Mouse (Mus musculus) thymus, adult 2 months (tissue): ENCODE results near the gene Phactr1. TPM values are rescaled to one million over a fixed set of nuclear protein-coding genes. Genes with fewer than 3 reads are reported as not detected.

Experiments used
- DNase-seq: peaks from one replicate; pipeline ENCODE4 v3.0.0; 2021
- H3K27ac ChIP-seq: fragments of 200-500 bp; 2 replicates; pipeline ENCODE4 v1.5.1; 2012; ENCODE audit warnings: low read length, control low read depth; ENCODE audit not compliant: control insufficient read depth, insufficient read depth
- H3K27me3 ChIP-seq: fragments of 200-500 bp; 2 replicates; pipeline ENCODE4 v1.6.1; 2012; ENCODE audit warnings: mild to moderate bottlenecking, low read length, moderate library complexity, mixed read lengths; ENCODE audit not compliant: control insufficient read depth, insufficient read depth
- H3K36me3 ChIP-seq: fragments of 200-500 bp; 2 replicates; pipeline ENCODE4 v1.6.1; 2012; ENCODE audit warnings: mild to moderate bottlenecking, low read length, moderate library complexity; ENCODE audit not compliant: control insufficient read depth, insufficient read depth
- H3K4me1 ChIP-seq: fragments of 200-500 bp; replicated peaks from 2 replicates; pipeline ENCODE4 v1.6.1; 2012; ENCODE audit warnings: low read length; ENCODE audit not compliant: control insufficient read depth, insufficient read depth
- H3K4me3 ChIP-seq: fragments of 200-500 bp; 2 replicates; pipeline ENCODE4 v1.5.1; 2012; ENCODE audit warnings: mild to moderate bottlenecking, low read length, control low read depth, moderate library complexity; ENCODE audit not compliant: control insufficient read depth, insufficient read depth
- CTCF ChIP-seq: fragments of 200-500 bp; IDR thresholded peaks from 2 replicates; pipeline ENCODE4 v1.5.1; 2012; ENCODE audit warnings: mild to moderate bottlenecking, control low read depth, low read length, moderate library complexity, borderline replicate concordance; ENCODE audit not compliant: control insufficient read depth, poor library complexity, insufficient read depth; ENCODE audit errors: extremely low read depth
- POLR2A ChIP-seq: fragments of 200-500 bp; IDR thresholded peaks from 2 replicates; pipeline ENCODE4 v1.6.1; 2012; ENCODE audit warnings: mild to moderate bottlenecking, low read length, control low read depth, moderate library complexity; ENCODE audit not compliant: control insufficient read depth, poor library complexity, insufficient read depth; ENCODE audit errors: extremely low read depth
- WGBS: fragments of 180-500 bp; shearing (Covaris S2); methylation state at CpG from one replicate; pipeline ENCODE4 v1.1.7; 2018; 5-methylcytosine and 5-hydroxymethylcytosine counted together
- polyA plus RNA-seq: library from polyadenylated mRNA; depleted of rRNA; stranded (reverse); fragments of >200 nt; gene quantifications from 2 replicates; pipeline ENCODE4 v1.2.3, GENCODE M21; 2012

Gene Phactr1
- polyA plus RNA-seq, 1 experiment = 0.82 TPM

DNA sequence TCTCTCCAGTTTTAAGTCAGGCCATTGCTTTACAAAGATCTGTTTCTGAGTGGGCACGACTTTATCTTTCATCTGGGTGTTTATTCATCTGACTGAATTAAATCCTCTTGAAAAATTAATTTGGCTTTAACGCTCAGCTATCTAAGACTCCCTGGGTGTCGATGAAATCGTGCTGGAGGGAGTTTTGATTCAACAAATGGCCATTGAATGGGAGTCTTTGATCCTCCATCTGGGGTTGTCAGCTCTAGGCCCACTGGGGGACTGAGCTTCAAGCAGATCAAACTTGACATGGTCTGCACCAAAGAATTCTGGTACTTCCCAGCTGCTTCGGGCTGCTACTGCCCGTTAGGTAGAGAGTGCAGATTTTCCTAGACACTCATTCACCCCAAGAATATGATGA, 374.7 kb downstream of the Phactr1 start:
- TF ChIP-seq POLR2A = no peak
- TF ChIP-seq CTCF = no peak
- no peak overlapping the region for H3K27ac ChIP-seq
- H3K36me3 ChIP-seq = no peaks in the 10 kb centered on the region
- no peaks in the 10 kb centered on the region for H3K4me1 ChIP-seq
- no peaks in the 10 kb centered on the region for H3K27me3 ChIP-seq
- 78% methylated on average over 6 of the region's 6 CpGs for WGBS
- DNase-seq = no peak
- no peak overlapping the region for H3K4me3 ChIP-seq

DNA sequence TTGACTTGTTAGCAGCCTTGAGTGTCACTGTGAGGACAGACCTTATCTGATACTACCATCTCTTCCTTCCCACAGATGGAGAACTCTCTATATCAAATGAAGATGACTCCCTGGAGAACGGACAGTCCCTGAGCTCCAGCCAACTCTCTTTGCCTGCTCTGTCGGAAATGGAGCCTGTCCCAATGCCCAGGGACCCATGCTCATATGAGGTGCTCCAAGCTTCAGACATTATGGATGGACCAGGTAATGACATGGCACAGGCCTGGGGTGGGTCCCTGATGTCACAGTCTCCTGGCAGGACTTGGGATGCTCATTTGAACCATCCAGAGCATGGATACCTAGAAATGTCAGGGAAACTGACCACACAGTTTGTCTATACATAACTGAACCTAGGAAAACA, 376.7 kb downstream of the Phactr1 start:
- Histone ChIP-seq H3K27ac (no peak overlapping the region), H3K27me3 (no peaks in the 10 kb centered on the region), H3K4me3 (no peak overlapping the region), H3K36me3 (no peaks in the 10 kb centered on the region), H3K4me1 (no peaks in the 10 kb centered on the region)
- TF ChIP-seq POLR2A = no peak
- no peak for TF ChIP-seq CTCF
- WGBS = 87% methylated on average over 2 of the region's 2 CpGs
- no peak for DNase-seq

- no peak for TF ChIP-seq CTCF
- no peak for TF ChIP-seq POLR2A
- Histone ChIP-seq H3K27ac (no peak overlapping the region), H3K4me1 (no peaks in the 10 kb centered on the region), H3K36me3 (no peaks in the 10 kb centered on the region), H3K4me3 (no peak overlapping the region), H3K27me3 (no peaks in the 10 kb centered on the region)
- WGBS = 88% methylated on average over 4 of the region's 4 CpGs
- no peak for DNase-seq
These were observed 382.9 kb downstream of the Phactr1 start for GRCm38 (mm10) chr13:43063355-43063754.

DNA sequence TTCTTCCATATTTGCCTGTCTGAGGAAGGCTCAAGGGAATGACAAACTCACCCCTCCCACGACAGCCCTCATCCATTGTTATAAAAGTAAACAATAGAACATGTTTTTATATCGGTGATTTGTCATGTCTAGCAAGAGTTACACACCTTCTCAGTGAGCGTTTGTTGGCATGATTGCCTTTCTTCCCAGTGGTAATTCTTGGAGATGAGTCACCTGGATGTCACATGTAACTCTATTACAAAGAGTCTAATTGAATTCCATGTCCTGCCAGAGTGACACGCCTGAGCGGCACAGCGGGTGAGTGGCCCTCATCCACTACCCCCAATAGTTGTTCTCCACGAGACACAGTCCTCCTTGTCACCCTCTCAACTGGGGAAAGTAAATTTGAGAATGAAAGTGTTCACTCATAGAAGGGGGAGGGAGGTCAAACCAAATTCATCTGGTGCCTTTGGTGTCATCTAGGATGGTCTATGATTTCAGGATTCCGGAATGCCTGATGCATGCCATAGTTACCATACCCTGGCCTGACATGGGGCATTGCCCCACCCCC, 388.4 kb downstream of the Phactr1 start:
- DNase-seq = no peak
- H3K4me3 ChIP-seq = no peak overlapping the region
- no peaks in the 10 kb centered on the region for H3K36me3 ChIP-seq
- TF ChIP-seq POLR2A = no peak
- TF ChIP-seq CTCF = no peak
- 88% methylated on average over 8 of the region's 8 CpGs for WGBS
- H3K27me3 ChIP-seq = no peaks in the 10 kb centered on the region
- H3K27ac ChIP-seq = no peak overlapping the region
- no peaks in the 10 kb centered on the region for H3K4me1 ChIP-seq

GRCm38 (mm10) chr13:43070496-43070895, 390.1 kb downstream of the Phactr1 start:
- H3K27ac ChIP-seq = no peak overlapping the region
- WGBS = 87% methylated on average over 4 of the region's 4 CpGs
- no peak overlapping the region for H3K4me3 ChIP-seq
- no peak for DNase-seq
- H3K36me3 ChIP-seq = no peaks in the 10 kb centered on the region
- H3K27me3 ChIP-seq = no peaks in the 10 kb centered on the region
- no peaks in the 10 kb centered on the region for H3K4me1 ChIP-seq
- no peak for TF ChIP-seq CTCF
- TF ChIP-seq POLR2A = no peak

- WGBS = 91% methylated on average over 2 of the region's 2 CpGs
- H3K36me3 ChIP-seq = no peaks in the 10 kb centered on the region
- no peak for DNase-seq
- H3K27me3 ChIP-seq = no peaks in the 10 kb centered on the region
- no peak overlapping the region for H3K27ac ChIP-seq
- no peaks in the 10 kb centered on the region for H3K4me1 ChIP-seq
- H3K4me3 ChIP-seq = no peak overlapping the region
- TF ChIP-seq POLR2A (no peak), CTCF (no peak)
These were observed 390.5 kb downstream of the Phactr1 start for GRCm38 (mm10) chr13:43070971-43071370.

DNA sequence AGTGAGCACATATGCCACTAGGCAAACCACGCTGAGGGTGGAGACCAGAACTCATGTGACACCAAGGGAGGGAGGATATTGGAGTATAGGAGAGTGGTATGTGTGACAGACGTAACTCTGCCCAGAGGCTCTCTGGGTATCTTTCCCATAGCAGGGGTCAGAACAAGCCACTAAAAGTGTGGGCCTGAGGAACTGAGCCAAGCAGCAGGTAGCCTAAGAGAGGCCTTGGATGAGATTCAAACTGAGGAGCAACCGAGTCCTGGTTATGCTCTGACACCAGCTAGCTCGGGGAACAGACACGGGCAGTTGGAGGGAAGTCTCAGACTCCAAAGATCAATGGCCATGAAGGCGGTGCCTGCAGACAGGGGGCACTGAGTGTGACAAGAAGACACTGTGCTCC, 395.0 kb downstream of the Phactr1 start:
- no peak overlapping the region for H3K27ac ChIP-seq
- WGBS = 84% methylated on average over 6 of the region's 6 CpGs
- no peak for DNase-seq
- no peaks in the 10 kb centered on the region for H3K4me1 ChIP-seq
- H3K4me3 ChIP-seq = no peak overlapping the region
- no peaks in the 10 kb centered on the region for H3K36me3 ChIP-seq
- no peaks in the 10 kb centered on the region for H3K27me3 ChIP-seq
- TF ChIP-seq POLR2A = no peak
- no peak for TF ChIP-seq CTCF
